Mouse (Mus musculus): ENCODE measurements around the gene Ogg1. TPM values are rescaled to one million over a fixed set of nuclear protein-coding genes. Genes with fewer than 3 reads are reported as not detected.

The Ogg1 gene
- polyA plus RNA-seq, 1 experiment from 2014 or later = 15.1 TPM

- Histone ChIP-seq H3K36me3 (ENCODE audit: control insufficient read depth, insufficient read depth, low read length) (no peaks in the 10 kb centered on the region), H3K4me3 (ENCODE audit: low read depth, low read length) (no peak overlapping the region), H3K9me3 (ENCODE audit: control insufficient read depth, low read length) (no peaks in the 10 kb centered on the region), H3K4me1 (replicated peaks; ENCODE audit: control insufficient read depth, insufficient read depth, low read length) (no peaks in the 10 kb centered on the region), H3K4me2 (no peak overlapping the region), H3K27me3 (replicated peaks; ENCODE audit: control insufficient read depth, insufficient read depth, low read length) (peaks cover 7% of the 10 kb centered on the region), H3K27ac (ENCODE audit: low read depth, low read length) (no peak overlapping the region), H3K9ac (ENCODE audit: low read depth, low read length) (no peak overlapping the region)
- 89% methylated on average over 15 of the region's 15 CpGs for WGBS
- no peak for ATAC-seq (replicated peaks; ENCODE audit: low FRiP score)
- no peak for DNase-seq (ENCODE audit: low spot score)
Measured at GRCm38 (mm10) chr6:113289346-113289745, 37.4 kb upstream of the Ogg1 start.

- H3K4me3 ChIP-seq (ENCODE audit: low read depth, low read length) = no peak overlapping the region
- no peak for ATAC-seq (replicated peaks; ENCODE audit: low FRiP score)
- H3K4me1 ChIP-seq (replicated peaks; ENCODE audit: control insufficient read depth, insufficient read depth, low read length) = no peaks in the 10 kb centered on the region
- H3K27ac ChIP-seq (ENCODE audit: low read depth, low read length) = no peak overlapping the region
- no peak overlapping the region for H3K9ac ChIP-seq (ENCODE audit: low read depth, low read length)
- 65% methylated on average over 6 of the region's 6 CpGs for WGBS
- no peaks in the 10 kb centered on the region for H3K9me3 ChIP-seq (ENCODE audit: control insufficient read depth, low read length)
- H3K4me2 ChIP-seq = no peak overlapping the region
- no peaks in the 10 kb centered on the region for H3K27me3 ChIP-seq (replicated peaks; ENCODE audit: control insufficient read depth, insufficient read depth, low read length)
- H3K36me3 ChIP-seq (ENCODE audit: control insufficient read depth, insufficient read depth, low read length) = no peaks in the 10 kb centered on the region
- no peak for DNase-seq (ENCODE audit: low spot score)
Measured at GRCm38 (mm10) chr6:113290346-113290745, 36.4 kb upstream of the Ogg1 start.

GRCm38 (mm10) chr6:113292938-113293337 is 33.8 kb upstream of the Ogg1 start:
- H3K9ac ChIP-seq (ENCODE audit: low read depth, low read length) = no peak overlapping the region
- H3K4me1 ChIP-seq (replicated peaks; ENCODE audit: control insufficient read depth, insufficient read depth, low read length) = no peaks in the 10 kb centered on the region
- 62% methylated on average over 5 of the region's 5 CpGs for WGBS
- no peak for ATAC-seq (replicated peaks; ENCODE audit: low FRiP score)
- no peaks in the 10 kb centered on the region for H3K36me3 ChIP-seq (ENCODE audit: control insufficient read depth, insufficient read depth, low read length)
- H3K4me3 ChIP-seq (ENCODE audit: low read depth, low read length) = no peak overlapping the region
- H3K27ac ChIP-seq (ENCODE audit: low read depth, low read length) = no peak overlapping the region
- DNase-seq (ENCODE audit: low spot score) = no peak
- H3K4me2 ChIP-seq = no peak overlapping the region
- H3K27me3 ChIP-seq (replicated peaks; ENCODE audit: control insufficient read depth, insufficient read depth, low read length) = no peaks in the 10 kb centered on the region
- H3K9me3 ChIP-seq (ENCODE audit: control insufficient read depth, low read length) = no peaks in the 10 kb centered on the region

GRCm38 (mm10) chr6:113296046-113296445 is 30.7 kb upstream of the Ogg1 start:
- no peaks in the 10 kb centered on the region for H3K4me1 ChIP-seq (replicated peaks; ENCODE audit: control insufficient read depth, insufficient read depth, low read length)
- no peak for DNase-seq (ENCODE audit: low spot score)
- no peak overlapping the region for H3K27ac ChIP-seq (ENCODE audit: low read depth, low read length)
- no peaks in the 10 kb centered on the region for H3K9me3 ChIP-seq (ENCODE audit: control insufficient read depth, low read length)
- no peak overlapping the region for H3K9ac ChIP-seq (ENCODE audit: low read depth, low read length)
- no peaks in the 10 kb centered on the region for H3K36me3 ChIP-seq (ENCODE audit: control insufficient read depth, insufficient read depth, low read length)
- WGBS = 73% methylated on average over 2 of the region's 2 CpGs
- no peak for ATAC-seq (replicated peaks; ENCODE audit: low FRiP score)
- no peak overlapping the region for H3K4me2 ChIP-seq
- no peak overlapping the region for H3K4me3 ChIP-seq (ENCODE audit: low read depth, low read length)
- H3K27me3 ChIP-seq (replicated peaks; ENCODE audit: control insufficient read depth, insufficient read depth, low read length) = no peaks in the 10 kb centered on the region

- Histone ChIP-seq H3K27me3 (replicated peaks; ENCODE audit: control insufficient read depth, insufficient read depth, low read length) (no peaks in the 10 kb centered on the region), H3K4me2 (no peak overlapping the region), H3K36me3 (ENCODE audit: control insufficient read depth, insufficient read depth, low read length) (no peaks in the 10 kb centered on the region), H3K9me3 (ENCODE audit: control insufficient read depth, low read length) (no peaks in the 10 kb centered on the region), H3K27ac (ENCODE audit: low read depth, low read length) (no peak overlapping the region), H3K4me3 (ENCODE audit: low read depth, low read length) (no peak overlapping the region), H3K4me1 (replicated peaks; ENCODE audit: control insufficient read depth, insufficient read depth, low read length) (no peaks in the 10 kb centered on the region), H3K9ac (ENCODE audit: low read depth, low read length) (no peak overlapping the region)
- ATAC-seq (replicated peaks; ENCODE audit: low FRiP score) = no peak
- DNase-seq (ENCODE audit: low spot score) = no peak
- 54% methylated on average over 4 of the region's 4 CpGs for WGBS
Measured at GRCm38 (mm10) chr6:113296639-113297038, 30.1 kb upstream of the Ogg1 start.

- Histone ChIP-seq H3K4me1 (replicated peaks; ENCODE audit: control insufficient read depth, insufficient read depth, low read length) (peaks cover 3% of the 10 kb centered on the region; the same call in 1 of the 2 replicates), H3K4me3 (ENCODE audit: low read depth, low read length) (no peak overlapping the region), H3K4me2 (no peak overlapping the region), H3K27ac (ENCODE audit: low read depth, low read length) (no peak overlapping the region), H3K9me3 (ENCODE audit: control insufficient read depth, low read length) (no peaks in the 10 kb centered on the region), H3K36me3 (ENCODE audit: control insufficient read depth, insufficient read depth, low read length) (no peaks in the 10 kb centered on the region), H3K9ac (ENCODE audit: low read depth, low read length) (no peak overlapping the region), H3K27me3 (replicated peaks; ENCODE audit: control insufficient read depth, insufficient read depth, low read length) (no peaks in the 10 kb centered on the region)
- 80% methylated on average over 5 of the region's 5 CpGs for WGBS
- DNase-seq (ENCODE audit: low spot score) (no peak), ATAC-seq (replicated peaks; ENCODE audit: low FRiP score) (no peak)
Measured at GRCm38 (mm10) chr6:113301350-113301749, 25.4 kb upstream of the Ogg1 start.

- no peak overlapping the region for H3K9ac ChIP-seq (ENCODE audit: low read depth, low read length)
- ATAC-seq (replicated peaks; ENCODE audit: low FRiP score) (no peak), DNase-seq (ENCODE audit: low spot score) (no peak)
- no peaks in the 10 kb centered on the region for H3K27me3 ChIP-seq (replicated peaks; ENCODE audit: control insufficient read depth, insufficient read depth, low read length)
- H3K27ac ChIP-seq (ENCODE audit: low read depth, low read length) = no peak overlapping the region
- 26% methylated on average over 3 of the region's 3 CpGs for WGBS
- H3K4me1 ChIP-seq (replicated peaks; ENCODE audit: control insufficient read depth, insufficient read depth, low read length) = peaks cover 3% of the 10 kb centered on the region; the same call in 1 of the 2 replicates
- H3K4me3 ChIP-seq (ENCODE audit: low read depth, low read length) = no peak overlapping the region
- no peak overlapping the region for H3K4me2 ChIP-seq
- no peaks in the 10 kb centered on the region for H3K36me3 ChIP-seq (ENCODE audit: control insufficient read depth, insufficient read depth, low read length)
- no peaks in the 10 kb centered on the region for H3K9me3 ChIP-seq (ENCODE audit: control insufficient read depth, low read length)
Measured at GRCm38 (mm10) chr6:113302258-113302657, 24.5 kb upstream of the Ogg1 start.

- H3K4me1 ChIP-seq (replicated peaks; ENCODE audit: control insufficient read depth, insufficient read depth, low read length) = peaks cover 12% of the 10 kb centered on the region
- no peaks in the 10 kb centered on the region for H3K27me3 ChIP-seq (replicated peaks; ENCODE audit: control insufficient read depth, insufficient read depth, low read length)
- H3K4me3 ChIP-seq (ENCODE audit: low read depth, low read length) = peak overlapping the region; percentile 89
- WGBS = under 1% methylated on average over 50 of the region's 50 CpGs
- peak overlapping the region; percentile 95 for H3K27ac ChIP-seq (ENCODE audit: low read depth, low read length)
- H3K4me2 ChIP-seq = peak overlapping the region; percentile 98
- H3K36me3 ChIP-seq (ENCODE audit: control insufficient read depth, insufficient read depth, low read length) = peaks cover 4% of the 10 kb centered on the region; the same call in 1 of the 2 replicates
- DNase-seq (ENCODE audit: low spot score) (peak; percentile 100), ATAC-seq (replicated peaks; ENCODE audit: low FRiP score) (peak; percentile 96)
- H3K9me3 ChIP-seq (ENCODE audit: control insufficient read depth, low read length) = no peaks in the 10 kb centered on the region
- peak overlapping the region; percentile 97 for H3K9ac ChIP-seq (ENCODE audit: low read depth, low read length)
Measured at GRCm38 (mm10) chr6:113306322-113306985, 20.3 kb upstream of the Ogg1 start.

GRCm38 (mm10) chr6:113306986-113307349 is 19.8 kb upstream of the Ogg1 start, which contains the start of gene Brpf1:
TSS of gene Brpf1 (plus strand) at chr6:113307137.
- under 1% methylated on average over 32 of the region's 32 CpGs for WGBS
- peaks cover 12% of the 10 kb centered on the region for H3K4me1 ChIP-seq (replicated peaks; ENCODE audit: control insufficient read depth, insufficient read depth, low read length)
- peak; percentile 57 for ATAC-seq (replicated peaks; ENCODE audit: low FRiP score)

More at GRCm38 (mm10) chr6:113306986-113307349, 19.8 kb upstream of the Ogg1 start, which contains the start of gene Brpf1:
- peak within 1 kb of the TSS; percentile 89 for H3K4me3 ChIP-seq (ENCODE audit: low read depth, low read length)
- H3K36me3 ChIP-seq (ENCODE audit: control insufficient read depth, insufficient read depth, low read length) = peaks cover 4% of the 10 kb centered on the region; the same call in 1 of the 2 replicates
- DNase-seq (ENCODE audit: low spot score) = no peak
- H3K9me3 ChIP-seq (ENCODE audit: control insufficient read depth, low read length) = no peaks in the 10 kb centered on the region
- peak within 1 kb of the TSS; percentile 95 for H3K27ac ChIP-seq (ENCODE audit: low read depth, low read length)
- peak within 1 kb of the TSS; percentile 97 for H3K9ac ChIP-seq (ENCODE audit: low read depth, low read length)
- peak within 1 kb of the TSS; percentile 98 for H3K4me2 ChIP-seq
- H3K27me3 ChIP-seq (replicated peaks; ENCODE audit: control insufficient read depth, insufficient read depth, low read length) = no peaks in the 10 kb centered on the region
